Mouse (Mus musculus) central nervous system, embryonic 11.5 days (tissue): Measurements from ENCODE around the gene Stag3. TPM values are rescaled to one million over a fixed set of nuclear protein-coding genes. Genes with fewer than 3 reads are reported as not detected.

Experiments
- polyA plus RNA-seq: library from polyadenylated mRNA; depleted of rRNA; stranded (reverse); fragments of >200 nt; gene quantifications from 2 replicates; pipeline ENCODE4 v1.2.3, GENCODE M21; 2012; rRNA removed

Stag3 gene
- polyA plus RNA-seq = 6.9 and 11.9 TPM in 2 replicates

DNA sequence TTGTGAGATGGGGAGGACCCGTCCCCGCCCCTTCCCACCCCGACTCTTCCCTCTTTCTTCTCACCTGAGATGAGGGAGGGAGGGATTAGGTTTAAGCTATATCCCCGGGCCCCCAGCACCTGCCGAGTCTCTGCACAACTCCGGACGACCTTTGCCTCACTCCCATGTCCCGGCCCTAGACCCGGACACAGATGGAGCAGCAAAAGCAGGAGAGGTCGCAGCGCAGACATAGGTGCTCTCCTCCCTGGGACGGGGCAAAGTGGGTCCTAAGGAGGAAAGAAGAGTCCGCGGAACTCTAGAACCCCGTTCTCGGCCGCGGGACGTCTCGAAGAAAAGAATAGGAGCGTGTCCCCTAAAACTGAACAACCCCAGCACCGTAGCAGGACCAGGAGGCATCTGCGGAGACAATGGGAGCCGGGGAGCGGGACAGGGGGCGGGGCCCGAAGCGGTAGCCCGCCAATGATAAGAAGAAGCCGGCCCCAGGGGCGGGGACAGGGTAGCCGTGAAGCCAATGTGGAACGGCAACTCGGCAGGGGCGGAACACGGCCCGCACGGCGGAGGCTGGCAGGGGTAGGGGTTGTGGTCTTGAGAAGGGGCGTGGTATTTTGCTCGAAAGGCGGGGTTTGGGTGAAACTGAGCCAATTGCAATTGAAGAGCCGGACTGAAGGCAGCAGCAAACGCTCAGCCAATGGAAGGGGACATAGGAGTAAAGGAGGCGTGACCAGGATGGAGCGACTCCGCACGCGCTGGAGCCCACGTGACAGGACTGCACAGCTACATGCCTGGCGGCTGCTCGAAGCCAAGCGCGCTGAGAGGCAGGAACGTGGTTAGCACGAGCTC, at the start of gene Stag3, which contains the start of the genes Gm43720 and Gpc2:
TSS of gene Stag3 (plus strand) at position 656 of the 840 bp plus-strand sequence.
TSS of gene Gm43720 (minus strand) at position 374 of the 840 bp plus-strand sequence.
TSS of gene Gpc2 (minus strand) at position 421 of the 840 bp plus-strand sequence.

DNA sequence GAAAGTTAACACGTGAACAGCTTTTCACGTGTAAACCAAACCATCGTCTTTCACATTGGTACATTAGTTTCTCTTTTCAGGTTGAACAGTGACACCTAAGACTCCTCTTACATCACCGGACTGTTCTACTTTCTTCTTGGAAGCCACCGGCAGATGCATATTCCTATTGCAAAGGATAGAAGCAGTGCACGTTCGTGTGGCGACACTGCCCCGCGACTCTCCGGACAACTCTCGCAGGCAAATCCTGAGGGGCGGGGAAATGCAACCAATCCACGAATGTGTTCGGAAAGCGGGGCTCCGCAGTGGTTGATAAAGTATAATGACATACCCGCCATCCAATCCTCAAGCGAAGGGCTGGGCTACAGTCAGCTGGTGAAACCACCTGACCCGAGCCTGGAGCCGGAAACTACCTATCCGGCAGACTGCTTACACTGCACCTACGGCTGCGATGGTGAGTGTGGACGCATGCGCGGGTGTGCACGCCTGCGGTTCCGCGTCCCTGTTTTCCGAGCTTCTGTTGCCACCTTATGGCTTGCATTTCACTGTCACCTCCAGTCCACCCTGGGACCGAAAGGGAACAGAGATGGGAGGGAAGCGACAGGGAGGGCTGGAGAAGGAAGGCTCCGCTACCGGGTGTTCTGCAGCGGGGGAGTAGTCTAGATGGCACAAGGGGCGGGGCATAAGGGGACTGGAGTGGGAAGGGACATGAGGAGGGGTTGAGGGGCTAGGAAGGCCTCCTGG, 24.5 kb upstream of the Stag3 start, which contains the start of gene Lamtor4:
TSS of gene Lamtor4 (plus strand) at position 130 of the 741 bp plus-strand sequence.

DNA sequence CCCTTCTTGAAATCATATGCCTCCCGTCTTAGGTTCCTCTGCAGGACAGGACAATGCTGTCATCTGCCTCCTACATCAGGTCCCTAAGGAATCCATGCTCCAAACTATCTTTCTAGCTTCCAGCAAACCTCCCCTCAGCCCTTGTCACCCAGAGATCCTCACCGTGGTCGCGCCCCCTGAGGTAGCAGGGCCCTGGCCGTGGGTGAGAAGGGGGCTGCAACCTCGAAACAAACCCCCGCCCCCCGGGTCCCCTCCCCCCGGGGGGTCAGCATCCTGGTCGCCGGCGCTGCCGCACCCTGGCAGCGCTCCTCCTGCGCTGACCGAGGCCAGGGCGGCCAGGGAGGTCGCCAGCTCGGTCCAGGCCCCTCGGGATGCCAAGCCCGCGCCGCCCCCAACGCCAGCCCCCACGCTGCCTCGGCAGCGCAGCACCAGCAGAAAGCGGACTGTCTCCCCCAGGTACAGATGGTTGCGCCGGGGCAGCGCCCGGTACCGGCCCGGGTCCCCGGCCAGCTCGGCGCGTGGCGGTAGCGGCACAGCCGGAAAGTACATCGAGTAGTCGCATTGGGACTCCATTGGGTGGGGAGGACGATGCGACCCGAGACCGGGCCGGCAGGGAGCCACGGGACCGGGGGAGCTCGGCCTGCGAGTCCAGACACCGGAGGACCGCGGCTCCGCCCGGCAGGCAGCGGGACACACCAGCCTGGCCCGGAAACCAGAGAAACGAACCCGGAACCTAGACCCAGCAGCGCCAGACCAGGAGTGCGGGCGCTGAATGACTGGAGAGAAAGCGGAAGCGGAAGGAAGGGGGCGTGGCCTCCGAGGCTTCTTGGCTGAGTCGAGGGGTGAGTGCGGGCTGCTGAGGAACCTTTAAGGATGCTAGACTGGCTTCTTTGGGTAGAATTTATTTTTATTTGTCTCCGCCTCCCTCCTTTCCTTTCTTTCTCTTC, 16.5 kb upstream of the Stag3 start, which contains the start of gene BC037034:
TSS of gene BC037034 (minus strand) at position 774 of the 947 bp plus-strand sequence.

DNA sequence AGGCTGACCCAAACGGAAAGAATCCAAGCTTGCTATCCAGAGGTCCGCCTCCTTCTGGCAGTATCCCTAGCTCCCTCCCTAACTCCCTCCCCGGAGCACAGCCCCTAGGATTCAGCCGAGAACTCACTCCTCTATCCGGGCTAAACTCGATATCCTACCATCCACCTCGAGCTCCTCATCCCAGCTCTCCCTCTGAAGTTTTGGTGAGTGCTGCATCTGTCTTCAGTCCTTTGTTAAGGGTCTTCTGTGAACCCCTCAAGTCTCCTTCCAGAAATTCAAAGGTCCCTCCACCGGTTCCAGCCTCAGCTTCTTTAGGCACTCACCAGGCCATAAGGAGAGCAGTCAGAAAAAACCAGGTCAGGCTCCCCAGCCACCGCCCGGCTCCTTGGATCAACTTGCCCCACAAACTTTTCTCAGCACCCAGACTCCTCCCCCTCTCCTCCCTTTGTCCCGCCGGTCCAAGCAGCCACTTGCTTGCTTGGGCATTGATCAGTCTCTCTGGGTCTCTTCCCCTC, 7.6 kb upstream of the Stag3 start, which contains the start of gene Gal3st4:
TSS of gene Gal3st4 (minus strand) at position 432 of the 515 bp plus-strand sequence.

DNA sequence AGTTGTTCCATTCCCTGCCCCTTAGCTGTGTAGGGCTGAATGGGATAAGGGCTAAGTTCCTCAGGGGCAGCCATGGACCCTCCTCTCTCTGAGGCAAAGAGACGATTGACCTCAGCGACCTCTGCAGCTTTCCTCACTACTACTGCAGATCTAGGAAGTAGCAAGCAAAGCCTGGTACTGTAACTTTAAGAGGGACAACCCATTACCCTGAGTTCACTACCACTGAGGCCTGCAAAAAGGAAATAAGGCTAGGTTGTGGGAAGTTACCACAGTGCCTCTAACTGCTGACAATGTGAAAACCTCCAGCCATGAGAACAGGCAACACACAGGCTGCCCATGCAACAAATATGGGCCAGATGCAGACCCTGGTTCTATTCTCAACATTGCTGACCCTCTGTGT, 61.6 kb downstream of the Stag3 start, which contains the start of gene Pvrig:
TSS of gene Pvrig (plus strand) at position 301 of the 400 bp plus-strand sequence.

Other genes with a start within 250 kb of the Stag3 start
- not detected in 2 replicates for gene Smok3c, start 227.0 kb upstream of the Stag3 start, polyA plus RNA-seq
- 16.0 and 21.4 TPM in 2 replicates for gene Zkscan1, start 195.2 kb upstream of the Stag3 start, polyA plus RNA-seq
- gene Zscan21, start 163.3 kb upstream of the Stag3 start, polyA plus RNA-seq = 60.7 and 72.1 TPM in 2 replicates
- 15.0 and 20.4 TPM in 2 replicates for gene Zfp113, start 124.5 kb upstream of the Stag3 start, polyA plus RNA-seq
- gene Cops6, start 119.2 kb upstream of the Stag3 start, polyA plus RNA-seq = 98.2 and 167 TPM in 2 replicates
- gene Ap4m1, start 108.2 kb upstream of the Stag3 start, polyA plus RNA-seq = 50.7 and 67.8 TPM in 2 replicates
- 257 and 285 TPM in 2 replicates for gene Mcm7, start 107.8 kb upstream of the Stag3 start, polyA plus RNA-seq
- 79.7 and 99.7 TPM in 2 replicates for gene Taf6, start 92.8 kb upstream of the Stag3 start, polyA plus RNA-seq
- gene Cnpy4, start 92.8 kb upstream of the Stag3 start, polyA plus RNA-seq = 53.3 and 94.0 TPM in 2 replicates
- gene Mblac1, start 85.9 kb upstream of the Stag3 start, polyA plus RNA-seq = 7.2 and 12.9 TPM in 2 replicates
- not detected in 2 replicates for gene Nxpe5, start 54.3 kb upstream of the Stag3 start, polyA plus RNA-seq
- 73.2 and 79.4 TPM in 2 replicates for gene Lamtor4, start 24.8 kb upstream of the Stag3 start, polyA plus RNA-seq
- 72.1 and 73.9 TPM in 2 replicates for gene BC037034, start 16.2 kb upstream of the Stag3 start, polyA plus RNA-seq
- gene Gal3st4, start 7.4 kb upstream of the Stag3 start, polyA plus RNA-seq = 1.7 and 2.7 TPM in 2 replicates
- gene Gm43720, start 282 bp upstream of the Stag3 start, polyA plus RNA-seq = 0.26 and 0.72 TPM in 2 replicates
- 304 and 321 TPM in 2 replicates for gene Gpc2, start 235 bp upstream of the Stag3 start, polyA plus RNA-seq
- gene Pvrig, start 61.7 kb downstream of the Stag3 start, polyA plus RNA-seq = 0.08 and 0.09 TPM in 2 replicates
- gene Zfp157, start 161.2 kb downstream of the Stag3 start, polyA plus RNA-seq = 26.5 and 34.9 TPM in 2 replicates